Mouse (Mus musculus): ENCODE measurements around the gene Usp35. TPM values are rescaled to one million over a fixed set of nuclear protein-coding genes. Genes with fewer than 3 reads are reported as not detected.

Gene Usp35
- polyA plus RNA-seq, 1 experiment from 2014 or later = 0.48 TPM

- Histone ChIP-seq H3K27ac (ENCODE audit: low read depth, low read length) (no peak overlapping the region), H3K27me3 (replicated peaks; ENCODE audit: control insufficient read depth, insufficient read depth, low read length) (no peaks in the 10 kb centered on the region), H3K9me3 (ENCODE audit: control insufficient read depth) (no peaks in the 10 kb centered on the region), H3K36me3 (ENCODE audit: control insufficient read depth, insufficient read depth) (peaks cover 79% of the 10 kb centered on the region), H3K4me3 (ENCODE audit: low read depth, low read length) (no peak overlapping the region), H3K9ac (ENCODE audit: low read depth, low read length) (no peak overlapping the region), H3K4me1 (replicated peaks; ENCODE audit: control insufficient read depth, insufficient read depth, low read length) (no peaks in the 10 kb centered on the region), H3K4me2 (replicated peaks; ENCODE audit: low read depth) (no peak overlapping the region)
- ATAC-seq = no peak
- no peak for TF ChIP-seq CTCF (IDR thresholded peaks at IDR 0.05; ENCODE audit: low read depth)
- WGBS = 93% methylated on average over 2 of the region's 2 CpGs
Measured at GRCm38 (mm10) chr7:97306813-97307212, 25.0 kb downstream of the Usp35 start.

DNA sequence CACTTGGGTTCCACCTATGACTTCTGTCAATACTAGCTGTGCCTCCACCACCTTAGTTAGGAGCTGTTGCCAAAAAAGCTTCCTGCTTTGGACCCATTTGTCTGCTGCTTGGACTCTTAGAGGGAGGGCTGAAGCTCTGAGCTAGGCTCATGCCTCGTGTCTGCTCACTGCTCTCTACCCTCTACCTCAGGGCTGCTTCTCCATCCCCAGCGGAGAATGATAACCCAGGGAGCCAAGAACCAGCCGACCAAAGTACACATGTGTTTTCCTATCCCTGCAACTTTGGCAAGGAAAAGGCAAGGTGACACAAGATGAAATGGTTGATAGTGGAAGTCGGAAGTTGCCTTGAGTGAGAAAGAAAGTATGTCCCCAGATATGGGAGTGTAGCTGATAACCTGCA, 26.6 kb downstream of the Usp35 start:
- WGBS = 78% methylated on average over 4 of the region's 4 CpGs
- no peak for ATAC-seq
- no peak overlapping the region for H3K9ac ChIP-seq (ENCODE audit: low read depth, low read length)
- no peak overlapping the region for H3K4me3 ChIP-seq (ENCODE audit: low read depth, low read length)
- H3K27me3 ChIP-seq (replicated peaks; ENCODE audit: control insufficient read depth, insufficient read depth, low read length) = no peaks in the 10 kb centered on the region
- TF ChIP-seq CTCF (IDR thresholded peaks at IDR 0.05; ENCODE audit: low read depth) = no peak
- no peak overlapping the region for H3K4me2 ChIP-seq (replicated peaks; ENCODE audit: low read depth)
- no peak overlapping the region for H3K27ac ChIP-seq (ENCODE audit: low read depth, low read length)
- H3K36me3 ChIP-seq (ENCODE audit: control insufficient read depth, insufficient read depth) = peaks cover 84% of the 10 kb centered on the region
- H3K4me1 ChIP-seq (replicated peaks; ENCODE audit: control insufficient read depth, insufficient read depth, low read length) = no peaks in the 10 kb centered on the region
- no peaks in the 10 kb centered on the region for H3K9me3 ChIP-seq (ENCODE audit: control insufficient read depth)

- H3K27me3 ChIP-seq (replicated peaks; ENCODE audit: control insufficient read depth, insufficient read depth, low read length) = no peaks in the 10 kb centered on the region
- peaks cover 82% of the 10 kb centered on the region for H3K36me3 ChIP-seq (ENCODE audit: control insufficient read depth, insufficient read depth)
- H3K4me3 ChIP-seq (ENCODE audit: low read depth, low read length) = no peak overlapping the region
- TF ChIP-seq CTCF (IDR thresholded peaks at IDR 0.05; ENCODE audit: low read depth) = no peak
- no peak for ATAC-seq
- no peaks in the 10 kb centered on the region for H3K9me3 ChIP-seq (ENCODE audit: control insufficient read depth)
- H3K4me1 ChIP-seq (replicated peaks; ENCODE audit: control insufficient read depth, insufficient read depth, low read length) = no peaks in the 10 kb centered on the region
- no peak overlapping the region for H3K27ac ChIP-seq (ENCODE audit: low read depth, low read length)
- no peak overlapping the region for H3K4me2 ChIP-seq (replicated peaks; ENCODE audit: low read depth)
- no peak overlapping the region for H3K9ac ChIP-seq (ENCODE audit: low read depth, low read length)
Measured at GRCm38 (mm10) chr7:97304471-97304870, 27.3 kb downstream of the Usp35 start.

GRCm38 (mm10) chr7:97303614-97304013, 28.2 kb downstream of the Usp35 start:
- Histone ChIP-seq H3K9me3 (ENCODE audit: control insufficient read depth) (no peaks in the 10 kb centered on the region), H3K4me2 (replicated peaks; ENCODE audit: low read depth) (no peak overlapping the region), H3K27me3 (replicated peaks; ENCODE audit: control insufficient read depth, insufficient read depth, low read length) (no peaks in the 10 kb centered on the region), H3K36me3 (ENCODE audit: control insufficient read depth, insufficient read depth) (peaks cover 82% of the 10 kb centered on the region), H3K27ac (ENCODE audit: low read depth, low read length) (no peak overlapping the region), H3K4me3 (ENCODE audit: low read depth, low read length) (no peak overlapping the region), H3K4me1 (replicated peaks; ENCODE audit: control insufficient read depth, insufficient read depth, low read length) (no peaks in the 10 kb centered on the region), H3K9ac (ENCODE audit: low read depth, low read length) (no peak overlapping the region)
- 73% methylated on average over 2 of the region's 2 CpGs for WGBS
- TF ChIP-seq CTCF (IDR thresholded peaks at IDR 0.05; ENCODE audit: low read depth) = no peak
- ATAC-seq = no peak

DNA sequence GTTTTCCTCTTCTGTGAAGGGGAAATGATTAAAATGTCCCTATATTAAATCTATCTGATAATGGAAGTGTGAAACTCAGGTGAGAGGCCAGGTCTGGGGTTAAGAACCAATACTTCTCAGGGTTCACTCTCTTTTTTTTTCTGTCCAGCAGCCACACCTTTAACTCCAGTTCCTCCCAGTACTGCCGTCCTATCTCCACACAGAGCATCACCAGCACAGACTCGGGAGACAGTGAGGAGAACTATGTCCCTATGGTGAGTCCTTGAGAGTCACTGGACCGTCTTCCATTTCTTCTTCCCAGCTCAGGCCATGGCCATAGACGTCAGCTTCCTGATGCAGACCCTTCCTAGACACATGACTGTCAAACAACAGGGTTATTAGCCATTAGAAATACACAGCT, 28.9 kb downstream of the Usp35 start:
- no peaks in the 10 kb centered on the region for H3K27me3 ChIP-seq (replicated peaks; ENCODE audit: control insufficient read depth, insufficient read depth, low read length)
- WGBS = 85% methylated on average over 4 of the region's 4 CpGs
- H3K36me3 ChIP-seq (ENCODE audit: control insufficient read depth, insufficient read depth) = peaks cover 75% of the 10 kb centered on the region
- no peaks in the 10 kb centered on the region for H3K4me1 ChIP-seq (replicated peaks; ENCODE audit: control insufficient read depth, insufficient read depth, low read length)
- no peak overlapping the region for H3K4me2 ChIP-seq (replicated peaks; ENCODE audit: low read depth)
- TF ChIP-seq CTCF (IDR thresholded peaks at IDR 0.05; ENCODE audit: low read depth) = no peak
- no peak overlapping the region for H3K27ac ChIP-seq (ENCODE audit: low read depth, low read length)
- no peak overlapping the region for H3K4me3 ChIP-seq (ENCODE audit: low read depth, low read length)
- no peak for ATAC-seq
- no peak overlapping the region for H3K9ac ChIP-seq (ENCODE audit: low read depth, low read length)
- no peaks in the 10 kb centered on the region for H3K9me3 ChIP-seq (ENCODE audit: control insufficient read depth)

DNA sequence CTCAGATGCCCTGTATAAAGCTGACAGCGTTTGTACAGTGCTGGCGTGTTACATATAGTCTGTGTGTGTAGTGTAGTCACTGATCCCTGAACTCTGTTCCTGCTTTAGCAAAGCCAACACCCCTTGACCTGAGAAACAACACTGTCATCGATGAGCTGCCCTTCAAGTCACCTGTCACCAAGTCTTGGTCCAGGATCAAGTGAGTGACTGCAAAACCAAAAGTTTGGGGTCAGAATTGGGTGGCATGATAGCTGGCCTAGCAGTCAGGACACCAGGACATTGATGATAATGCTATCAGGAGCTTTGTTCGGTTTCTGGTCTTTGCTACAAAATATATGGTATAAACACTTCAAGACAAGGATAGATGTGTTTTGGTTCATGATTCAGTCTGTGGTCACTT, 29.6 kb downstream of the Usp35 start:
- no peak for TF ChIP-seq CTCF (IDR thresholded peaks at IDR 0.05; ENCODE audit: low read depth)
- H3K9ac ChIP-seq (ENCODE audit: low read depth, low read length) = no peak overlapping the region
- no peak overlapping the region for H3K27ac ChIP-seq (ENCODE audit: low read depth, low read length)
- WGBS = 79% methylated on average over 4 of the region's 4 CpGs
- no peak for ATAC-seq
- H3K4me3 ChIP-seq (ENCODE audit: low read depth, low read length) = no peak overlapping the region
- no peak overlapping the region for H3K4me2 ChIP-seq (replicated peaks; ENCODE audit: low read depth)
- H3K27me3 ChIP-seq (replicated peaks; ENCODE audit: control insufficient read depth, insufficient read depth, low read length) = no peaks in the 10 kb centered on the region
- peaks cover 72% of the 10 kb centered on the region for H3K36me3 ChIP-seq (ENCODE audit: control insufficient read depth, insufficient read depth)
- no peaks in the 10 kb centered on the region for H3K9me3 ChIP-seq (ENCODE audit: control insufficient read depth)
- H3K4me1 ChIP-seq (replicated peaks; ENCODE audit: control insufficient read depth, insufficient read depth, low read length) = no peaks in the 10 kb centered on the region

GRCm38 (mm10) chr7:97301321-97301720, 30.5 kb downstream of the Usp35 start:
- Histone ChIP-seq H3K9me3 (ENCODE audit: control insufficient read depth) (no peaks in the 10 kb centered on the region), H3K4me3 (ENCODE audit: low read depth, low read length) (no peak overlapping the region), H3K4me1 (replicated peaks; ENCODE audit: control insufficient read depth, insufficient read depth, low read length) (no peaks in the 10 kb centered on the region), H3K36me3 (ENCODE audit: control insufficient read depth, insufficient read depth) (peaks cover 63% of the 10 kb centered on the region), H3K4me2 (replicated peaks; ENCODE audit: low read depth) (no peak overlapping the region), H3K27ac (ENCODE audit: low read depth, low read length) (no peak overlapping the region), H3K9ac (ENCODE audit: low read depth, low read length) (no peak overlapping the region), H3K27me3 (replicated peaks; ENCODE audit: control insufficient read depth, insufficient read depth, low read length) (no peaks in the 10 kb centered on the region)
- WGBS = 84% methylated on average over 8 of the region's 8 CpGs
- no peak for TF ChIP-seq CTCF (IDR thresholded peaks at IDR 0.05; ENCODE audit: low read depth)
- ATAC-seq = no peak

All from intestine, postnatal 0 days (tissue).